Mouse (Mus musculus): ENCODE measurements around the gene Rnf145. TPM values are rescaled to one million over a fixed set of nuclear protein-coding genes. Genes with fewer than 3 reads are reported as not detected.

Gene Rnf145
- total RNA-seq, 2 experiments from 2014 or later: 193 to 452 TPM

DNA sequence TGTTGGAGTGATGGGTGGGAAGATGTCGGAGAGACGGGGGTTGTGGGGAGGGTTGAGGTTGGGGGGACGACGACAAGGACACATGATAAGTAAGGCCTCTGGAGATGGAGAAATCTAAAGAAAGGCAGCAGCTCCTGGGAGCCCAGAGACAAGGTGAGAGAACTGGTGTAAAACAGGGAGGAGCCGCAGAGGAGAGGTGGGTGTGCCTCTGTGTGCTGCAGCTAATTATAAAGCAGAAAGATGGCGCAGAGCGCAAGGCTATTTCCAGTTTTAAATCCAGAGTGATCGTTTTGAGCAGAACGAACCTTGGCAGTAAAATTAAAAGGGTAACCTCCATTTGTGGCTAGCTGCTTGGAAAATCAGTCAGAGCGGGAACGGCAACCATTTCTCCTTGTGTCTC, 12.1 kb downstream of the Rnf145 start:
- no peak for ATAC-seq (replicated peaks; ENCODE audit: low FRiP score, poor library complexity, severe bottlenecking)

DNA sequence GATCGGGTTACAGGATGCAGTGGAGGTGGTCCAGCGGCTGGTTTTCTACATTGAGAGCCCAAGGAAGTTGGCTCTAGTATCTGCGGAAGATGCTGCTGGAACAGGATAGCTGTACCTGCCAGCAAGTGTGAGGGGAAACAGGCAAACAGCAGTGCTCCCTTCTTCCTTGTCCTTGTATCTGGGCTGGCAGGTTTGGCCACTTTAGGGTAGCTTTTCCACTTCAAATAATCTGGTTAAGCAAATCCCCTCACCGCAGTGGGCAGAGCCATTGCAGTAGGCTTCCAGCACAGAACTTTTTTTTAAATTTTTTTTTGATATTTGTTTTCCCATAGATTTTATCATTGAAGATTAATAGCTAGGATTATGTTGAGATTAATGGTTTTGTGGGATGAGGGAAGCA, 12.9 kb downstream of the Rnf145 start:
- ATAC-seq (replicated peaks; ENCODE audit: low FRiP score, poor library complexity, severe bottlenecking): no peak

DNA sequence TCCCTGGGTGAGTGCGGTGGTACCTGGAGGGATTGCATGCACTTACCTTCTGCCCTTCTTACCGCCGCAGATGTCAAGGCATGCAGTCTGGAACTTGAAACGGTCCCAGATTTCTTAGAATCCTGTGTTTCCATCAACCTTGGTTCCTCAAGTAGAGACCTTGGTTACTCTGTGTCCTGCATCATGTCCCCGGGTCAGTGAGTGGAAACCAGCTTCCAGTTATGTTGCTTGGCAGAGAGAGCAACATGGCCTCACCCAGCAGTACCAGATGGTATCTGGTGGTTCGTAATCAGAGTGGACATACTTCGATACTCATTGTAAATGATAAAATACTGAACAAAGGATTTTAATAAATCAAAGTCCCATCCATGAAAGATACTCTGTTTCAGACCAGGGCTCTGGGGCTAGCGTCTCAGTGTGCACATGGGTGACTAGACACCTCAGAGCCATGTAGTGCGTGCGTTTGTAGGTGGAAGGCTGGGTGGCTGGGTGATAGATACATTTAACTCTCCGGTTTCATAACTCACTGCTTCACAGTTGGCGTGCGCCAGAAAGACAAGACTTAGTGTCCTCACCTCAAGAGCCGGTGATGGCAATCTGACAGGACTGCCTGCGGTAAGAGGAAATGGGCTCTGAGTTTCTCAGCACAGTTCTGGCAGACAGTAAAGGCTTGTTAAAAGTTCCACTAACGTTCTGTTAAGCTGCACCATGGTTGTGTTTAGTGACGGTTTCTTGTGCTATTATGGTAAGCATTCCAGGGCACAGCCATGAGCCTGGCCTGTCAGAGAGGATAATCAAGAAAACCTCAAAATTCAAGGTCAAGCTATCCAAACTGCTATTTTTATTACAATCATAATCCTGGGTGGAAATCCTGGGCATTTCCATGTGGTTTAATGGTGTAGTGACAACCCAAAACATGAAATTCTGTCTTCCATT, 14.3 kb downstream of the Rnf145 start:
- ATAC-seq (replicated peaks; ENCODE audit: low FRiP score, poor library complexity, severe bottlenecking): no peak

DNA sequence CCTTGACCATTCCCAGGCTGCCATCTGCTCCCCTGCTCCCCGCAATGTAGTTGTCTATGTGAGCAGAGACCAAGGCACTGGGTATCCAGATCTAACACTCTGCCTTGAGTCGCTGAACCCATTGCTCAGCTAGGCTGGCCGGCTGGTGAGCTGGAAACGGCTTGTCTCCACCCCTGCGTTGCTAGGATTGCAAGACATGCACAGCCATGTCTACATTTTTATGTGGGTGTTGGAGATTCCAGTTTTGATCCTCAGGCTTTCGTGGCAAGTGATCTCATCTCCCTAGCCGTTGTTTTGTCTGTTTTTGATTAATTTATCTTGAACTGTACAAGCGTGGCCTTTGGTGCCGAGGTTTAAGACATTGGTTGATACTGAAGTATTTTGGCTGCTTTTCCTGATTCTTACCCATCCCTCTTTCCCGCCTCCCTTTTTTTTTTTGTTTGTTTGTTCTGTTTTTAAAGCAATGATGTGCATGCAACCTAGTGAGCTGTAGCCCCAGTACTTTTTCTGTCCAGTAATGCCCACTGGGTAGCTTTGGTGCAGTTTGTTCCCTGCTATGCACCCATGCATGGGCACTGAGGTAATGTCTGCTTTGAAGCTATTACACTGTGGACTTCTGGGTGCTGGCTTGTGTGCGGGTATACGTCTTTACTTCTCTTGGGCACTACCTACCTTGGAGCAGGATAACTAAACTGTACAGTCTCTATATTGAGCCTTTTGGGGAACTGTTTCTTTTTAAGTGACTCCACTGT, 16.4 kb downstream of the Rnf145 start:
- no peak for ATAC-seq (replicated peaks; ENCODE audit: low FRiP score, poor library complexity, severe bottlenecking)

DNA sequence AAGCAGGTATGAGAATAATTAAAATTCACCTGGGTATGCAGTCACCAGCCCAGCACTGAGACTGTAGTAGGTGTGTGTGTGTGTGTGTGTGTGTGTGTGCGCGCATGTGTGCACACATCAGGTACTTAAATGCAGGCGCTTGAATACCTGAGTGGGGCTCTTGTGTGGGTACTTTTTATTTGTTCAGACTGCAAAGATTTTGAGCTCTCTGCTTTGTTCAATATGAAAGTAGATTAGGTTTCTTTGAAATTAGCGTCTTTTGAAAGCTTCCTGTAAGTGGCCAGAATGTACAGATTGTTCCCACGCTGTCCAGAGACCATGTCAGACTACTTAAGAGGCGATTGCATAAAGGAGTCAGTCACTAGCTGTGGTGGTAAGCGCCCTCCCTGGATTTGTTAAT, 18.6 kb downstream of the Rnf145 start:
- no peak for ATAC-seq (replicated peaks; ENCODE audit: low FRiP score, poor library complexity, severe bottlenecking)

DNA sequence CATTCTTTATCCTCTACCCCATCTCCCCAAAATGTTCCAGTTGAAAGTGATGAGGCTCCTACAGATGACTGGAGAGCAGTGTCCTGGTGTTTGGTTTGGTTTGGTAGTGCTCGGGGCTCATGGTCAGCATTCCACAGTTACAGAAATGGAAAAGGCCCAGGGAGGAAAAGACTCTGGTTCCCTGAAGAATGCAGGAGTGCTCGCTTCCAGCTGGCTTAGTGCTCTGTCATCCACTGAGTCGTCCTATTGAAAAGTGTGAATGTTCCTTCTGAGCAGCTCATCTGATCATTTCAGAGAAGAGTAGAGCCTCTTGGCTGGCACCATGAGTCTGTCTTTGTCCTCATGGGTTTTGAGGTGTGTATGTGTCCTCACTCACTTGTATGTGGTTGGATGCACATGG, 19.3 kb downstream of the Rnf145 start:
- no peak for ATAC-seq (replicated peaks; ENCODE audit: low FRiP score, poor library complexity, severe bottlenecking)

DNA sequence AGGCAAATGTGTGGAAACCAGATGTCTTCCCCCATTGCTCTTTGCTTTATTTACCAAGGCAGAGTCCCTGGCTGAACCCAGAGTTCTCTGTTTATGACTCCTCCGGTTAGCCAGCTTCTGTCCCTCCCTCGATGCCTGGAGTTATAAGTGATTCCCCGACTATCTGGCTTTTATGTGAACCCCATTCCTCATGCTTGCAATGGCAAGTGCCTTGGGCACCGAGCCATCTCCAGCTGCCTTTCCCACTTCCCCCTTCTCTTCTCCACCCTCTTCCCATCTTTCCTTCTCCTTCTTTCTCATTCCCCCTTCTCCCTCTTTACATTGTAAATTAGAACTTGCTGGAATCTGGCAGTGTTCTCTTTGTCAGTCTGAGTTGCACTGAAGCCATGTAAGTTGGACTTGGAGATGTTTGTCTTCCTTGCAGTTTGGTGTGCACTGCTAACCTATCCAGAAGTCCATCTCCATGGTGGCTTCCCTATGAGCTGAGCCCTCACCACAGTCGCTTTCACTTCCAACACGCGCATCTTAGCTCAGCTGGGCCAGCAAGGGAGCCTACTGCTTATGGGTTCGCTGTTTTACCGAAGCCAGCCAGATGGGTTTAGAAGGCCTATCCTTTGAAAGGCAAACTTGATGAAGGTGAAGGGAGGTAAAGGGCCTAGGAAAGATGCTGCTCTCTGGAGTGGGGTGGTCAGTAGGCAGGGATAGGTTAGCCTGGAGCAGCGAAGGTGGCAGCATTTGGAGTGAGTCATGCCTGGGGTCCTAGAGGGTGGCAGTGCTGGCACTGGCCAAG, 19.9 kb downstream of the Rnf145 start:
- ATAC-seq (replicated peaks; ENCODE audit: low FRiP score, poor library complexity, severe bottlenecking): no peak

DNA sequence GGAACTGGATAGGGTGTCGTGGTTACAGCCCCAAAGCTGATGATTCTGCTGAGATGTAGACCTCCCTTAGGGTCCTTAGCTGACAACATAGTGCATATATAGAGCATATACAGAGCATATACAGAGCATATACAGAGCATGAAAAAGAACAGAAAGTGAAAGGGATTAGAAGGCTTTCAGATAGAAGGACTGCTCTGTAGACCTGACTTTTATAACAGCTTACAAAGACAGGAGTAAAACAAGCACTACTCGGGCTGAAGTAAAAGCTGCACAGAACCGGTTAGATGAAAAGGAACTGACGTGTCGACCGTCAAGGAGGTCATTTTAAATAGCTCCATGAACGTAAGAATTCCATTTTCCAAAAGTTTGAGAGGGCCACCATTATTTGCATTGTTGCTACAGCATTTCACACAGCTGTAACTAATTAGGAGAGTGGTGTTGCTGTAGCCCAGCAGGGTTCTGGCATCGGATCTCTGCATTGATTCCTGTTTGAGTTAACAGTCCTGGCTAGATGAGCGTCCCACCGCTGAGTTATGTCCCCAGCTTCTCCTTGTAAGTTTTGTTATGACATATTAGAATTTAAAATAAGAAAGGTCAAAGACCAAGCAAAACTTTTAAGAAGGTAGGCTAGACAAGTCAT, 20.6 kb downstream of the Rnf145 start:
- ATAC-seq (replicated peaks; ENCODE audit: low FRiP score, poor library complexity, severe bottlenecking): no peak

DNA sequence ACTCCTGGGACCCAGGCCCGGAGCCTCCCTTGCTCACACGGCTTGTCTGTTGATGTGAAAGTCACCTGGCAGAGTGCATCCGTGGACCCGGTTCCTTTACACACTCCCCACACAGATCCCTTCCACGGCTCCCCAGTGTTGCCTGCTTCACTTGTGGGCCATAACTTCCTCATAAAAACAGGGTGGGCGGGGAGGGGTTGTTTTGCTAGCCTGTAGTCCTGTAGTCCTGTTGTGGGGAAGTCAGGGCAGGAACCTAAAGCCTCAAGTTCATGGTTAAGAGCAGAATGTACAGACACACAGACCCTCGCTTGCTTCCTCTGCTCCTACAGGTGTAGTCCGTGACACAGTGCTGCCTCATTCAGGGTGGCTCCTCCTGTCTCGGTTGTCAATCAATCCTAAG, 21.5 kb downstream of the Rnf145 start:
- ATAC-seq (replicated peaks; ENCODE audit: low FRiP score, poor library complexity, severe bottlenecking): no peak

DNA sequence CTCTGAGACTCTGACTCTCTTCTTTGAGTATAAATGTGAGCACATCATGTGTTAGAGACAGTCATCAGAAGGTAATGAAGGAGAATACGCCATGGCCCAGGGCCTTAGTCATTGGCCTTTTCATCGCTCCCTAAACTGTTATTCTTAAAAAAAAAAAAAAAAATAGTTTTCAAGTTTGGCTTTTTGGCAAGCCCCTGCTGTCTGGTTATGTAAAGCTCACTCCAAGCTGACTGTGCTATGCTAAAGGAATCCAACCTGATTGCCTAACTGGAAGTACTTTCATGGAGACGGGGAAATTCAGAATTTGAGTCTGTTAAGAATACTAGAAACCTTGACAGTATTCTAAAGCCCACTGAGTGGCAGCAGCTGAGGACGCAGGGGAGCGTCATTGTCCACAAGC, 22.5 kb downstream of the Rnf145 start:
- no peak for ATAC-seq (replicated peaks; ENCODE audit: low FRiP score, poor library complexity, severe bottlenecking)

DNA sequence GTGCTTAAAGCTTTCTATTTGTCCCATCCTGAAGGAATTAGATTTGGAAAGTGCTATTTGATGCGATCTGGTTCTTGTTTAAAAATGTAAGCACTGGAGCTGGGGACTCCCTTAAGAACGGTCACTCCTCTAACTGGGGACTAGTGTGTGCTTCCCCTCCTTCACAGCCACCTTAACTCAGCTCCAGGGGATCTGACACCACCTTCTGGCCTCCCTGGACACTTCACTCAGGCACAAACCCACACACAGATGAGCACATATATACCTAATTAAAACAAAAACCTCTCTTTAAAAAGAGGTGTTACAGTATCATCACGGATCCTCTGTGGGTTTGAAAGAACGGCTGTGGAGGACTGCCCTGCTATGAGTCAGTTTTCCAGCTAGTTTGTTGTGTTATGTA, 23.0 kb downstream of the Rnf145 start:
- ATAC-seq (replicated peaks; ENCODE audit: low FRiP score, poor library complexity, severe bottlenecking): no peak

DNA sequence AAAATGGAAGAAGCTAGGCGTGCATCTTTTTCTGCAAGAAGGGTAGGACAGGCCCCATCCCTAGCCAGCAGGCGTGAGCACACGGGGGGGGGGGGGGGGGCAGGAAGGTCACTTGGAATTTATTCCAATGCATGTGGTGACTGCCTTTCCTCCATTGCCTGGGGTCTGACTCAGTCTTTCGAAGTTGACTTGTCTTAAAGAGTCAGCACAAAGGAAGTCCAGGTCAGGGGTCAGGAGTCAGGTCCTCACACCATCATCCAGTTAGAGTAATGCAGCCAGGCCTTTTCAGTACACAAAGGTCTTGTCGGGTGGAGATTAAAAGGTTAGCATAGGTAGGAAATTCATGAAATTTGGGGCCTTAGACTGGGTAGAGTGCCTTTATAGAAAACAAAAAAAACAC, 24.8 kb downstream of the Rnf145 start:
- ATAC-seq (replicated peaks; ENCODE audit: low FRiP score, poor library complexity, severe bottlenecking): no peak

DNA sequence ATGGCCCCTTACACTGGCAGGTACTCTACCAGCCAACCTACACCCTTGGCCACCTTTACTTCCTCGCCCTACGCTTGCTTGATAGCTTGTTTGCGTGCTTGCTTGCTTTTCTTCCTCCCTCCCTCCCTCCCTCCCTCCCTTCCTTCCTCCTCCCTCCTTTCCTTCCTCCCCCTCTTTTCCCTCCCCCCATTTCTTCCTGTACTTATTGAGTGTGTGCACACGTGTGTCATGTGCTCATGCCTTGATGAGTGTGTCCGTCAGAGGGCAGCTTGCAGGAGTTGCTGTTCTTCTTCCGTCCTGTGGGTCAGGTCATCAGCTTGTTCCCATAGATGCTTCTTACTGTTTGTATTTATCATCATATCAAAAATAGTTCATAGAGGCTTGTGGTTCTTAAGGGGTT, 25.2 kb downstream of the Rnf145 start:
- ATAC-seq (replicated peaks; ENCODE audit: low FRiP score, poor library complexity, severe bottlenecking): no peak

DNA sequence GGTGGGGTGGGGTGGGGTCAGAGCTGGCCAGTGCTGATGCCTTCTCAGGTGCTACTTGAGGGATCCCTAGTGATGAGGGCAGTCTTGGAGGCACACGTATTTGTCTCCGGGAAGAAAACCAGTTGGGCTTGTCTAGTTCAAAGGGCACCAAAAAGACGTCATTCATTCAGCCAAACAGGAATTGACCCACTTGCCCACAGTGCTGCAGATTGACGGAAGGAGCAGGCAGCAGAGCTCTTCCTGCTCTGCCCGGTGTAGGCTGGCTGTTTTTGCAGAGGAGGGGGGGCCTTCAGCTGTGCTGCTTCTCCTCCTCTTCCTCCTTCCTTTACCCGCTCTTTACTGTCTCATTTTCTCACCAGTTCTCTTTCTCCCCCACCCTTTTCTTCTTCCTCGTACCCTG, 26.4 kb downstream of the Rnf145 start:
- no peak for ATAC-seq (replicated peaks; ENCODE audit: low FRiP score, poor library complexity, severe bottlenecking)

DNA sequence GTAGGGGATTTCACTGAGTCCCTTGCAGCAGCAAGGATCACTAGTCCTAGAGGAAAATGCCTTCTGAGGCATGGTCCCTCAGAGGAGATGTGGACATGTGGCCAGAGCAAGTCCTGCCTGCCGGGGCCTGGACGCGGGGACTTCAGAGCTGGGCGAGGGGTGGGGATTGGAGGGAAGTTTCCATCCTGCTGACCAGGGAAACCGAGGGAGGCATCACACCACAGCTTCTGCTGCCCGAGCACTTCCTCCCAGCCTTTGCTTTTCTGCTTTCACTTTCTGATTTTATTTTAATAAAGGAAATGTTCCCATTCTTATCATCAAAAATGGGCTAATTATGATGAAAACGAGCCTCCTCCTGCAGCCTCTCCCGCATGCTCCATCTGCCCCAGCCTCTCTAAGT, 27.5 kb downstream of the Rnf145 start:
- no peak for ATAC-seq (replicated peaks; ENCODE audit: low FRiP score, poor library complexity, severe bottlenecking)

DNA sequence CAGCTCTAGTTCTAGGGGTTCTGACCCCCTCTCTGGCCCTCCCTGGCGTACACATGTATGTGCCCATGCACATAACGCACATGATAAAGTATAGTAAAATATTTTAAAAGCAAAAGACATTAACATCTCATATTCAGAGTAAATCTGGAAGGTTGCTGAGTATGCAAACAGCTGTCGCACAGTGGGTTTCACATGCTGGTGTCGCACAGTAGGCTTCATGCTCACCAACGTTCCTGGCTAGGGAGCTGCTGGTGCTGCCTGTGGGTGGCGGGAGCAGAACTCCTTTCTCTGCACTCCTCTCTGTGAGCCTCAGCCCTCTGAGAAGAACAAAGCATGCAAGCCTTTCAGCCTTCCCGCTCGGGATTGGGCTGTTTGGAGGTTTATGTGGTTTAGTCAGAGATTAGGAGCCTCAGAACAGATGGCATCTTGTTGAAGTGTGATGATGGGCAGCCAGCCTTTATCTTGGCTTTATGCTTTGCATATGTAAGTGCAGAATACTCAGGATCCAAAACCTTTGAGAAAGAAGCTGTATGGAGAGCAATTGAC, 29.0 kb downstream of the Rnf145 start:
- ATAC-seq (replicated peaks; ENCODE audit: low FRiP score, poor library complexity, severe bottlenecking): no peak

DNA sequence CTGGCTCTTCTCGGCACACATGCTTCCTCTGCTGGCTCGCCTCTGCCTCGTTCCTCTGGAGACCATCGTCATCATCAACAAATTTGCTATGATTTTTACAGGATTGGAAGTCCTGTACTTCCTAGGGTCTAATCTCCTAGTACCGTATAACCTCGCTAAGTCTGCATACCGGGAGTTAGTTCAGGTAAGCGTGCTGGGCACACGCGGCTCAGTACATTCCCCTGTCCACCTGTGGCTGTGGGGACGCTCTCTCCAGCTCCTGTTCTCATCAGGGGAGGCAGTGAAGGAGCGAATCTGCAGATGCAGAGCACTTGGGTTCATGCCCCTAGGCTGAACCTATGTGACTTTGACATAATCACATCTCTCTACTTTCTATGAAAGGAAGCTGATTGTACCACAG, 30.1 kb downstream of the Rnf145 start:
- ATAC-seq (replicated peaks; ENCODE audit: low FRiP score, poor library complexity, severe bottlenecking): no peak

DNA sequence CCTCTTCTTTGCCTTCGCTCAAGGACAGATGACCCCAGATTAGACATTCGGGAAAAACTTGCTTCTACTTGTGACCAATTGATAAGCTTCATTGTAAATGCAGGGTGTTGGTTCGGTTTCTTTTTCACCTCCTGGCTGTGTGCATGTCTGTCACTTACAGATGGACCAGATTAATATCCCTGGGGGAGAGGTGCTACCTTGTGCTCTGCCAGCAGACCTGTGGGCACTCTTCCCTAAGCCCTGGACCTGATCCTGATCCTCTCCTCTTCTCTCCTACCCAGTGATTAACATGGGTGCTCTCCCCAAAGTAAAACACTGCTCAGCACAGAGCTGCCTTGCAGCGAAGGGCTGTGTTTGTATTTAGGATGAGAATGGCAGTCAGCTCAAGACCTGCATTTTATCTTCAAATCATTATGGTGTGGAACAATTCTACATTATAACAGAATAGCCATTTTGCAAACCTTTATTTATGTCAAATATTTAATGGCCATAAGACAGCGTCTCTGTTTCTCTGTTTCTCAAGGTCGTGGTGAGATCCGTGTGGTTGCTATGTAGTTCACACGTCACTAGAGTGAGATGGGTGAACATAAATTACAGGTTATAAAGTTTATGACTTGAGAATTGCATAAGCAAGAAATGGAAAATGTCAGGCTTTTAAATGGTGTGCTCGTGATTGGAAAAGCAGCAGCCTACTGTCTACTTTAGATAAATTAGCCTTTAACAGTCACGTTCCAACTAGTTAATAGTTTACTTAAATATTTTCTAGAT, 30.9 kb downstream of the Rnf145 start:
- ATAC-seq (replicated peaks; ENCODE audit: low FRiP score, poor library complexity, severe bottlenecking): no peak

DNA sequence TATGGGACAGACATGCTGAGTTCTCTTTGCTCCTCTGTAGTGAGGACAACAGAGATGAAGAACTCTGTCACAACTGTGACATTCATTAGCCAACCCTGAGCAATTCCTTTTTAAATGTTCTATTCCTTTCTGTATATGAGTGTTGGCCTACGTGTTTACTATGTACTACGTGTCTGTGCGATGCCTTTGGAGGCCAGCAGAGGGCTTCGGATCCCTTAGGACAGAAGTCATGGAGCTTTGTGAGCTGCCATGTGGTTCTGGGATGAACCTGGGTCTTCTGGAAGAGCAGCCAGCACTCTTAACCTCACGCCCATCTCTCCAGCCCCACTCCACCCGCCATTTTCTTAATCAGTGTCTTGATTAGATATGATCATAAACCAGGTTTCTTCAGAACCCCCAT, 32.2 kb downstream of the Rnf145 start:
- peak; percentile 64 for ATAC-seq (replicated peaks; ENCODE audit: low FRiP score, poor library complexity, severe bottlenecking)
